Mouse (Mus musculus) heart, adult 2 months (tissue): Measurements from ENCODE around the gene Aldh3b1. TPM values are rescaled to one million over a fixed set of nuclear protein-coding genes. Genes with fewer than 3 reads are reported as not detected.

ENCODE experiments used
- DNase-seq, 2 experiments: peaks; one replicate each; pipeline ENCODE4 v3.0.0; 2021
- H3K27ac ChIP-seq: fragments of 200-600 bp; 2 replicates; pipeline ENCODE4 v1.8.1; 2022
- H3K27me3 ChIP-seq: fragments of 200-500 bp; 2 replicates; pipeline ENCODE4 v1.6.1; 2012; ENCODE audit warnings: mild to moderate bottlenecking, low read length, inconsistent platforms, mixed read lengths; ENCODE audit not compliant: control insufficient read depth, insufficient read depth
- H3K36me3 ChIP-seq: fragments of 200-500 bp; 2 replicates; pipeline ENCODE4 v1.6.1; 2012; ENCODE audit warnings: low read length, inconsistent platforms; ENCODE audit not compliant: control insufficient read depth, insufficient read depth
- H3K4me1 ChIP-seq: fragments of 200-500 bp; 2 replicates; pipeline ENCODE4 v1.6.1; 2011; ENCODE audit warnings: low read length; ENCODE audit not compliant: control insufficient read depth, insufficient read depth
- H3K4me3 ChIP-seq: fragments of 200-600 bp; 2 replicates; pipeline ENCODE4 v1.8.1; 2022
- H3K79me2 ChIP-seq: fragments of 200-500 bp; replicated peaks from 2 replicates; pipeline ENCODE4 v1.6.1; 2012; ENCODE audit warnings: mild to moderate bottlenecking, inconsistent platforms, low read length, moderate library complexity, mixed read lengths; ENCODE audit not compliant: control insufficient read depth, insufficient read depth
- H3K9ac ChIP-seq: fragments of 200-500 bp; 2 replicates; pipeline ENCODE4 v1.6.1; 2012; ENCODE audit warnings: low read depth, mild to moderate bottlenecking, control low read depth, inconsistent platforms, low read length, mixed read lengths
- CTCF ChIP-seq: fragments of 200-600 bp; IDR thresholded peaks from 2 replicates; pipeline ENCODE4 v1.8.1; 2022; ENCODE audit warnings: antibody characterized with exemption, mild to moderate bottlenecking, moderate library complexity
- EP300 ChIP-seq: fragments of 200-500 bp; IDR thresholded peaks from 2 replicates; pipeline ENCODE4 v1.6.1; 2011; ENCODE audit warnings: low read depth, low read length, control low read depth; ENCODE audit not compliant: insufficient read depth
- POLR2A ChIP-seq: fragments of 200-500 bp; IDR thresholded peaks from 2 replicates; pipeline ENCODE4 v1.6.1; 2011; ENCODE audit warnings: mild to moderate bottlenecking, low read depth, low read length, control low read depth; ENCODE audit not compliant: insufficient read depth
- WGBS: fragments of 180-500 bp; shearing (Covaris S2); methylation state at CpG from one replicate; pipeline ENCODE4 v1.1.7; 2018; 5-methylcytosine and 5-hydroxymethylcytosine counted together
- intact Hi-C: fragments of 180-260 bp; cut with DNase I; formaldehyde crosslinking; loops from one replicate; pipeline ENCODE4 v1.15.1; 2025
- polyA plus RNA-seq: library from polyadenylated mRNA; depleted of rRNA; stranded (reverse); fragments of >200 nt; gene quantifications from 2 replicates; pipeline ENCODE4 v1.2.3, GENCODE M21; 2012
- total RNA-seq, 2 experiments: library from RNA; stranded (reverse); gene quantifications; 2 replicates each; pipeline ENCODE4 v1.2.3; 2021

The Aldh3b1 gene
- total and polyA plus RNA-seq, 3 experiments = 1.6 to 4.8 (median 1.7) TPM

DNA sequence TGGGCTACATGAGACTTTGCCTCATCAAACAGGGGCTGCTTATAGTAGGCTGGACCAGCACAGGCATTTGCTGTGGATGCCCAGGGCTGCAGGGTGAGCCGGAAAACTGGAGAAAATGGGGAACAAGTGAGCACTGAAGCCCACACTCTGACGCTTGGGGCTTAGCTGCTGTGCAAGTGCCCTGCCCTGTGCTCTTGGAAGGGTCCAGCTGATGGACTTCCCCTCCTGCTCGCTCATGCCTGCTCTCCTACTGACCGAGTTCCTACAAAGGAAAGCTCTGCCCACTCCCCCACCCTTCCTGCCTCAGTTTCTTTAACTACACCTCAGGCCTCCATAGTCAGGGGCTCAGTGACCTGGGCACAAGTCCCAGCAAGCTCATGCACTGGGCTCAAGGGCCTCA lies 1.6 kb downstream of the Aldh3b1 start:
- intact Hi-C loops = no loop called here
- H3K4me1 ChIP-seq = peaks cover 32% of the 10 kb centered on the region
- H3K36me3 ChIP-seq = no peaks in the 10 kb centered on the region
- no peak overlapping the region for H3K27ac ChIP-seq
- WGBS = 85% methylated on average over 4 of the region's 4 CpGs
- no peak overlapping the region for H3K4me3 ChIP-seq
- no peak overlapping the region for H3K9ac ChIP-seq
- DNase-seq = peak in 1 of 2 experiments; percentile 37
- no peaks in the 10 kb centered on the region for H3K27me3 ChIP-seq
- no peak for TF ChIP-seq CTCF
- no peak for TF ChIP-seq POLR2A
- TF ChIP-seq EP300 = no peak
- H3K79me2 ChIP-seq = no peaks in the 10 kb centered on the region

DNA sequence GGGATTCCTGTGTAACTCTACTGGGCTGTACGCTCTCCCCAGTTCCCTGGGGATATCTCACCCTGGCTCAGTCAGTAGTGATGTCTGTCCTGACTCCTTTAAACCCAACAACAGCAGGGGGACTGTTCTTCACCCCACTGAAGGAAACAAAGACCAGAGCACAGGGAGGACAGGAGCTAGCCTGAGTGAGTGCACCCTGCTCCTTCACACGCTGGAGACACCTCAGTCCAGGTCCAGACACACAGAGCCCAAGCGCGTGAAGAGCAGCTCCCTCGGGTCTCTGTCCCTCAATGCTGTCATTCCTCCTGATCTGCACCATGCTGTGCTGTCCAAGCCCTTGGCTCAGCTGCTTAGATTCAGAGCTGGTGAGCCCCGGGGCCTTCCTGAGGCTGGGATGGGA lies 2.9 kb downstream of the Aldh3b1 start:
- H3K9ac ChIP-seq = no peak overlapping the region
- no peaks in the 10 kb centered on the region for H3K36me3 ChIP-seq
- H3K27ac ChIP-seq = no peak overlapping the region
- H3K4me1 ChIP-seq = peaks cover 33% of the 10 kb centered on the region
- no peaks in the 10 kb centered on the region for H3K79me2 ChIP-seq
- H3K27me3 ChIP-seq = no peaks in the 10 kb centered on the region
- 54% methylated on average over 6 of the region's 6 CpGs for WGBS
- TF ChIP-seq POLR2A (no peak), CTCF (0 out of 2 replicates have a peak, but pooled peaks have one; percentile 0)
- DNase-seq = no peak
- intact Hi-C loops = no loop called here
- no peak overlapping the region for H3K4me3 ChIP-seq

DNA sequence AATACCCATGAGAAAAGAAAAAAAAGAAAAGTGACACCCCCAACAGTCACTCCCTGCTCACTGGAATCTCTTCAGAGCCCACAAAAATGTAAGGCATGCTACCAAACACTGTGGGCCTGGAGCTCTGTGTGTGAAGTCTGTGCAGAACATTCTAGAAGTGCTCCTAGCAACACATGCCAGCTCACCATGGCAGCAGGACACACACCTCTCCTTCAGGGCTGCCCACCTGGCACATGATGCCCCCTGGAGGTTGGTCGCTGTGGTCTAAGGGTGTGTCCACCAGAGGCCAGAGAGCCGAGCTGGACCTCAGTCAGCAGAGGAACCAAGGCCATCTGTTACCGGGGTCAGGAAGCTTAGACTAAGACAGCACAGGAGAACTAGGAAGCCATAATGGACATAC lies 3.3 kb downstream of the Aldh3b1 start:
- Histone ChIP-seq H3K4me1 (peaks cover 33% of the 10 kb centered on the region), H3K79me2 (no peaks in the 10 kb centered on the region), H3K4me3 (no peak overlapping the region), H3K27me3 (no peaks in the 10 kb centered on the region), H3K27ac (no peak overlapping the region), H3K9ac (no peak overlapping the region), H3K36me3 (no peaks in the 10 kb centered on the region)
- intact Hi-C loops = no loop called here
- TF ChIP-seq CTCF = peak; percentile 15
- no peak for TF ChIP-seq EP300
- TF ChIP-seq POLR2A = no peak
- 49% methylated on average over 3 of the region's 3 CpGs for WGBS
- peak in 1 of 2 experiments; percentile 36 for DNase-seq

DNA sequence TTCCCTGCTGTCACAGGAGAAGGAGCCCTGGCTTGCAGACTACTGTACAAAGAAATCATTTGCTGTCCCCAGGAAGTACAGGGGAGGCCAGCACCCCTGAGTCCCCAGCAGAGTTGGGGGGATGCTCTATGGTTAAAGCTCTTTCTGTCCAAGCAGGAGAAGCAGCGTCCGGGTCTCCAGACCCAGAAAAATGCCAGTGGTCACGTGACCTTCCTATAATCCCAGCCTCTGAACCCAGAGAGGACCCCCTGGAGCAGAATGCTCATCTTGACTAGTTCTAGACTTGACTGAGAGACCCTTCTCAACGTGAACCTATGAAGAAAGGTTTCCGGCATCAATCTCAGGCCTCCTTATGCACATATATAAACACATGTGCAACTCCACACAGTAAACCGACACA lies 3.7 kb downstream of the Aldh3b1 start:
- Histone ChIP-seq H3K4me3 (no peak overlapping the region), H3K27ac (no peak overlapping the region), H3K36me3 (no peaks in the 10 kb centered on the region), H3K79me2 (no peaks in the 10 kb centered on the region), H3K9ac (no peak overlapping the region), H3K4me1 (peaks cover 33% of the 10 kb centered on the region), H3K27me3 (no peaks in the 10 kb centered on the region)
- TF ChIP-seq POLR2A (no peak), CTCF (no peak), EP300 (no peak)
- 93% methylated on average over 6 of the region's 6 CpGs for WGBS
- intact Hi-C loops = no loop called here
- DNase-seq = no peak

DNA sequence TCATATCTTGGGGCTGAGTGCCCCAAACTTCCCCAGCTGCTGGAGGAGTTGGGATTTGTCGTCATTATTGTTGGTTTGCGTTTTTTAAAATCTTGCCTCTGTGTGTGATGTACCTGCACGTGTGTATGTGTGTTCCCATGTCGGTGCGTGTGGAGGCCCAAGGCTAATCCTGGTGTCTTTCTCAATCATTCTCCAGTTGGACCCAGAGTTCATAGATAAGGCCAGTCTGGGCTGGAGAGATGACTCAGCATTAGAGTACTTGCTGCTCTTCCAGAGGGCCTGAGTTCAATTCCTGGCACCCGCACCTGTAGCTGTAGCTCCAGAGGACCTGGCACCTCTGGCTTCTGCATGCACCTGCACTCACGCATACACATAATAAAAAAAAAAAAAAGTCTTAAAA lies 4.7 kb downstream of the Aldh3b1 start:
- Histone ChIP-seq H3K27me3 (no peaks in the 10 kb centered on the region), H3K79me2 (no peaks in the 10 kb centered on the region)
- TF ChIP-seq CTCF (no peak), POLR2A (no peak), EP300 (no peak)

DNA sequence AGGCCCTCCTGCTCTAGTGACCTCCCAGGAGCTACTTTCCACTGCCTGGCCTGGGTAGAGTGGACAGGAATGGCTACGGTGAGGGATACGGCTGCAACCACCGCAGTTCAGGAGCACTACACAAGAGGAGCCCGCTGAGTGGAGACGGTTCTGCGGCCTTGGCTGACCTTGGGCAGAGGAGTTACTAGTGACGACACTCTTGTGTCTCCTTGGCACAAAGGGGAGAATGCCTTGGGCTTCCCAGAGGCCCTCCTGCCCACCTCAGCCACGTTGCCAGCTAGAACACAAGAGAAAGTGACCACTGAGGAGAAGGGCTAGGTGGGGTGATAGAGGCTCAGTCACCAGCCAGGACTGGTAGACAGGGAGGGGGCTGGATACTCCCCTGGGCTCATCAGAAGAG lies 5.4 kb downstream of the Aldh3b1 start:
- H3K4me3 ChIP-seq = no peak overlapping the region
- H3K27ac ChIP-seq = peak overlapping the region; percentile 70
- no peak overlapping the region for H3K9ac ChIP-seq
- no peaks in the 10 kb centered on the region for H3K36me3 ChIP-seq
- peaks cover 21% of the 10 kb centered on the region for H3K4me1 ChIP-seq
- H3K27me3 ChIP-seq = no peaks in the 10 kb centered on the region
- TF ChIP-seq CTCF (no peak), POLR2A (no peak), EP300 (no peak)
- 48% methylated on average over 8 of the region's 8 CpGs for whole genome bisulfite sequencing
- peak in 1 of 2 experiments; percentile 7 for DNase-seq
- intact Hi-C loops = no loop called here
- no peaks in the 10 kb centered on the region for H3K79me2 ChIP-seq

More for the DNA sequence above, 4.7 kb downstream of the Aldh3b1 start:
- no peak for DNase-seq
- H3K4me1 ChIP-seq = peaks cover 27% of the 10 kb centered on the region
- WGBS = 91% methylated on average over 7 of the region's 7 CpGs
- H3K36me3 ChIP-seq = no peaks in the 10 kb centered on the region
- H3K4me3 ChIP-seq = no peak overlapping the region
- no peak overlapping the region for H3K9ac ChIP-seq
- no peak overlapping the region; the same call in 1 of the 2 replicates for H3K27ac ChIP-seq
- intact Hi-C loops = no loop called here
